24 mouse cellular contexts compared by ENCODE assay signal in the genomic region with DNA sequence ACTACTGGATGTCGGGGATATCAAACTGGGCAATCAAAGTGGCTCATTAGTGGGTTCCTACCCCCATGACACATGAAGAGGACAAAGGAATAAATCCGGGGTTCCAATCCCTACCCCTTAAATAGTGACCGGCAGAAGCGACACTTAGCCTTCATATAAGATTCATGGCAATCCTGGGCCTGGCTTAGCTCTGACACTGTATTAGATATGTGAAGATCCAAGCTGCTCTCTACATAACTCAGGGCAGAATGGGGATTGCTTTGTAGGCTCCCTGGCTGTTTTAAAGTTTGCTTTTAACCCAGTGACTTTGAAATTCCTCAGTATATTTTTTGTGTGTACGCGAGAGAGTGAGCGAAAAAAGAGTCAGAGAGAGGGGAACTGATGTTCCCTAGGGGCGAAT.
"Had no signal": no experiment of that assay in that cellular context is flagged by ENCODE, and none has a peak within 500 bp of the region (broad histone marks: within the 10 kb centered on the region; RNA-seq: fewer than 3 reads in every experiment).

No protein-coding gene starts in this region.

- H3K4me3 ChIP-seq: gastrocnemius, adult 2 months; heart, adult 2 months; heart, embryonic 12.5 days; hindbrain, embryonic 10.5 days; hindbrain, embryonic 12.5 days; intestine, embryonic 15.5 days; layer of hippocampus, adult 2 months; limb, embryonic 13.5 days; limb, embryonic 15.5 days; liver, embryonic 12.5 days had no signal

- H3K4me2 ChIP-seq: heart, embryonic 12.5 days; hindbrain, embryonic 12.5 days; hindbrain, embryonic 14.5 days; intestine, embryonic 15.5 days; limb, embryonic 13.5 days; limb, embryonic 15.5 days; liver, embryonic 12.5 days had no signal

- ATAC-seq: hindbrain, embryonic 16.5 days; inflammation-experienced regulatory T-cells, adult 6 months; intestine, embryonic 15.5 days; intestine, postnatal 0 days; liver, embryonic 12.5 days had no signal

- H3K4me1 ChIP-seq: heart, embryonic 12.5 days; hindbrain, embryonic 10.5 days; hindbrain, embryonic 12.5 days; intestine, embryonic 15.5 days; limb, embryonic 15.5 days; liver, embryonic 12.5 days had no signal

- H3K9ac ChIP-seq: heart, embryonic 12.5 days; hindbrain, embryonic 12.5 days; hindbrain, embryonic 14.5 days; intestine, embryonic 15.5 days; limb, embryonic 13.5 days; limb, embryonic 15.5 days; liver, embryonic 12.5 days had no signal

- H3K27me3 ChIP-seq: heart, embryonic 12.5 days; hindbrain, embryonic 12.5 days; intestine, embryonic 15.5 days; limb, embryonic 13.5 days; limb, embryonic 15.5 days; liver, embryonic 12.5 days had no signal

- DNase-seq: gastrocnemius, adult 2 months; gastrocnemius, postnatal 10 days; gastrocnemius, postnatal 25 days; heart, adult 2 months; heart, postnatal 10 days; heart, postnatal 4 days; kidney, adult 18-20 months; kidney, adult 8-10 months; kidney, postnatal 10 days; kidney, postnatal 25 days; kidney, postnatal 4 days; left cerebral cortex, postnatal 4 days had no signal

- H3K27ac ChIP-seq: gastrocnemius, adult 2 months; heart, adult 2 months; hindbrain, embryonic 10.5 days; hindbrain, embryonic 12.5 days; hindbrain, embryonic 14.5 days; intestine, embryonic 15.5 days; layer of hippocampus, adult 2 months; limb, embryonic 13.5 days; limb, embryonic 15.5 days; liver, embryonic 12.5 days had no signal

- H3K9me3 ChIP-seq: heart, embryonic 12.5 days; hindbrain, embryonic 10.5 days; hindbrain, embryonic 12.5 days; intestine, embryonic 15.5 days; limb, embryonic 13.5 days; limb, embryonic 15.5 days; liver, embryonic 12.5 days had no signal

- H3K36me3 ChIP-seq: heart, embryonic 12.5 days; hindbrain, embryonic 10.5 days; hindbrain, embryonic 12.5 days; intestine, embryonic 15.5 days; limb, embryonic 13.5 days; limb, embryonic 15.5 days; liver, embryonic 12.5 days had no signal
